16 mouse cellular contexts compared by ENCODE assay signal in the genomic region with DNA sequence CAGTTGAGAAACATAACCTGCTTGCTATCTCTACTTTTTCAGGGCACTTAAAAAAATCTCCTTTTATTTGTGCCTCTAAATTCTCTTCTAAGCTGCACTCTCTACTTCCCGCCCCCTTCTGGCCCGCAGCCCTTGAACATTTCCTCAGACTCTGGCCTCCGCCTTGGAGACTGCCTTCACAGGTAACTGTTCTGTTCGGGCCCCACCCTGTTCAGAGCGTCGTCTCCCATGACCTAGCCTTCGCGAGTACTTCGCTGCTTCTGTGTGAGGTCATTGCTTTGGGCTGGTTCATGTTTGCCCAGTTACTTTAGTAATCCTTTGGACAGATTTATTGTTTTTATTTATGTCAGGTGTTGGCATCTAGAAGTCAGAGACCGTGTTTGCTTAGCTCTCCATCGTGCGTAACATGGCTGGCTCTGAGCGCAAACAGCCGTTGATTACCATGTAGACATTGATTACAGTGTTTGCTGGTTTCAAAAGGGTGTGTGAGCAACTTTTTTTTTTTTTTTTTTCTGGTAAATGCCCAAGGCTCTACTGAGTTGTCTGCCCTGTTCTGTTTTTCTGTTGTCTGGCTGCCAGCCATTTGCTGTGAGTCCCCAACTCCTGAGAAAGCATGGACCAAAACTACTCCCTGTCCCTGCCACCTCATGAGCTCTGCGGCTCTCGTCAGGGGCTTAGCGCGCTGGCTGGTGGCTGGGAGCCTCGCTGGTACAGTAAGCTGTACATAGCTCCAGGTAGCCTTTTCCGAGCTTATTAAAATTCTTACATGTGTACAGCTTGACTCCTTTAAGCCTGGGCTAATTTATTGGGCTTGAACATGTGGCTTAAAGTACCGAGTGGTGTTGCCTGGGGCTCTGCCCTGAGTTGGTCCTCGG. TPM values are rescaled to one million over a fixed set of nuclear protein-coding genes. Genes with fewer than 3 reads are reported as not detected.
A peak's percentile ranks its signal among the peaks of the same experiment; 100 is the strongest.
DNase-seq lines count a peak whose midpoint lies in the region; ATAC-seq and TF ChIP-seq lines count a peak whose summit lies in the region.
"Had no signal": no experiment of that assay in that cellular context is flagged by ENCODE, and none has a peak within 500 bp of the region (broad histone marks: within the 10 kb centered on the region; RNA-seq: fewer than 3 reads in every experiment).

No protein-coding gene starts in this region.

- no peak for TF ChIP-seq CTCF in liver, adult 2 months (IDR thresholded peaks at IDR 0.05; ENCODE audit: low read depth, low read length)

- H3K4me2 ChIP-seq in liver, embryonic 12.5 days, result no peak overlapping the region
- H3K4me2 ChIP-seq: embryonic facial prominence, embryonic 12.5 days; heart, embryonic 13.5 days; lung, embryonic 15.5 days; midbrain, embryonic 13.5 days had no signal

- no peak for ATAC-seq in liver, embryonic 12.5 days
- ATAC-seq: midbrain, embryonic 13.5 days had no signal

- H3K79me2 ChIP-seq in liver, adult 2 months (ENCODE audit: control insufficient read depth, insufficient read depth, low read length), result peaks cover 3% of the 10 kb centered on the region; the same call in 1 of the 2 replicates

- H3K4me1 ChIP-seq in liver, adult 2 months (ENCODE audit: control insufficient read depth, insufficient read depth, low read length), result peaks cover 2% of the 10 kb centered on the region; the same call in 1 of the 2 replicates
- peaks cover 12% of the 10 kb centered on the region for H3K4me1 ChIP-seq in liver, embryonic 12.5 days
- H3K4me1 ChIP-seq: embryonic facial prominence, embryonic 12.5 days; heart, embryonic 13.5 days; lung, embryonic 15.5 days; midbrain, embryonic 13.5 days had no signal

- TF ChIP-seq POLR2A in liver, adult 2 months (IDR thresholded peaks at IDR 0.05; ENCODE audit: extremely low read depth, insufficient read depth, low read length), result no peak

- H3K4me3 ChIP-seq in liver, adult 2 months (ENCODE audit: insufficient read depth, low read depth, low read length), result no peak overlapping the region
- no peak overlapping the region for H3K4me3 ChIP-seq in liver, embryonic 12.5 days
- H3K4me3 ChIP-seq: embryonic facial prominence, embryonic 12.5 days; heart, embryonic 13.5 days; lung, embryonic 15.5 days; midbrain, embryonic 13.5 days; myocyte had no signal

- no peaks in the 10 kb centered on the region for H3K9me3 ChIP-seq in liver, embryonic 12.5 days (replicated peaks)
- H3K9me3 ChIP-seq: embryonic facial prominence, embryonic 12.5 days; heart, embryonic 13.5 days; lung, embryonic 15.5 days; midbrain, embryonic 13.5 days had no signal

- no peak overlapping the region for H3K9ac ChIP-seq in liver, adult 2 months (ENCODE audit: low read depth, low read length)
- H3K9ac ChIP-seq in liver, embryonic 12.5 days, result no peak overlapping the region
- H3K9ac ChIP-seq: embryonic facial prominence, embryonic 12.5 days; heart, embryonic 13.5 days; lung, embryonic 15.5 days; midbrain, embryonic 13.5 days had no signal

- H3K27ac ChIP-seq in liver, adult 2 months (replicated peaks; ENCODE audit: insufficient read depth, low read depth, low read length), result no peak overlapping the region
- no peak overlapping the region for H3K27ac ChIP-seq in liver, embryonic 12.5 days
- H3K27ac ChIP-seq: embryonic facial prominence, embryonic 12.5 days; heart, embryonic 13.5 days; kidney, postnatal 0 days; lung, embryonic 15.5 days; midbrain, embryonic 13.5 days had no signal

- no peaks in the 10 kb centered on the region for H3K36me3 ChIP-seq in liver, adult 2 months (ENCODE audit: control insufficient read depth, insufficient read depth, low read length)
- peaks cover 12% of the 10 kb centered on the region; the same call in 1 of the 2 replicates for H3K36me3 ChIP-seq in liver, embryonic 12.5 days
- H3K36me3 ChIP-seq: embryonic facial prominence, embryonic 12.5 days; lung, embryonic 15.5 days; midbrain, embryonic 13.5 days had no signal

- no peaks in the 10 kb centered on the region for H3K27me3 ChIP-seq in liver, adult 2 months (ENCODE audit: control insufficient read depth, insufficient read depth, low read length)
- H3K27me3 ChIP-seq in liver, embryonic 12.5 days (replicated peaks), result no peaks in the 10 kb centered on the region
- H3K27me3 ChIP-seq: embryonic facial prominence, embryonic 12.5 days; heart, embryonic 13.5 days; lung, embryonic 15.5 days; midbrain, embryonic 13.5 days had no signal

- 45% methylated on average over 22 of the region's 22 CpGs for WGBS in liver, adult 2 months
- 82% methylated on average over 22 of the region's 22 CpGs for WGBS in liver, embryonic 12.5 days (ENCODE audit: insufficient replicate concordance)
- 32% methylated on average over 22 of the region's 22 CpGs for WGBS in large intestine, adult 2 months

- DNase-seq in liver, adult 2 months (ENCODE audit: extremely low read depth, low read depth, low spot score), result peak; percentile 91
- peak; percentile 45 for DNase-seq in ES-CJ7 (ENCODE audit: low read depth, low spot score)
- DNase-seq in large intestine, adult 2 months (ENCODE audit: low read depth, low spot score), result peak; percentile 64
- peak; percentile 42 for DNase-seq in lung, postnatal 25 days (ENCODE audit: low spot score)
- no peak for DNase-seq in cerebellum, postnatal 36 days
- DNase-seq in cerebellum, adult 8-10 months, result no peak
- DNase-seq in cerebellum, postnatal 4 days (ENCODE audit: low spot score in 2 of 2), result no peak
- DNase-seq: cerebellum, postnatal 25 days had no signal

RNA-seq across cellular contexts. Expression of gene Pcbd2, which starts 6.7 kb away (rescaled TPM):
- total RNA-seq in liver, adult 2 months (2014; rRNA removed), result 36.0 and 40.7 TPM in 2 replicates
- polyA plus RNA-seq in liver, adult 2 months (2012; rRNA removed), result 32.7 and 44.9 TPM in 2 replicates
- 45.8 and 47.5 TPM in 2 replicates for polyA plus RNA-seq in liver, embryonic 12.5 days (2016; fragmentation: Nextera tagmentation; extraction: Ambion mirVana)
- polyA plus RNA-seq in large intestine, adult 2 months (2012; rRNA removed), result 28.3 and 41.6 TPM in 2 replicates

RNA-seq across cellular contexts. Expression of gene Txndc15, which starts 19.4 kb away (rescaled TPM):
- 99.1 and 101 TPM in 2 replicates for total RNA-seq in liver, adult 2 months (2014; rRNA removed)
- polyA plus RNA-seq in liver, adult 2 months (2012; rRNA removed), result 74.1 and 77.6 TPM in 2 replicates
- 32.0 and 33.5 TPM in 2 replicates for polyA plus RNA-seq in liver, embryonic 12.5 days (2016; fragmentation: Nextera tagmentation; extraction: Ambion mirVana)
- polyA plus RNA-seq in large intestine, adult 2 months (2012; rRNA removed), result 23.9 and 28.5 TPM in 2 replicates

RNA-seq across cellular contexts. Expression of gene B230219D22Rik, which starts 40.9 kb away (rescaled TPM):
- 17.1 and 23.0 TPM in 2 replicates for total RNA-seq in liver, adult 2 months (2014; rRNA removed)
- polyA plus RNA-seq in liver, adult 2 months (2012; rRNA removed), result 12.3 and 12.9 TPM in 2 replicates
- 22.8 and 23.2 TPM in 2 replicates for polyA plus RNA-seq in liver, embryonic 12.5 days (2016; fragmentation: Nextera tagmentation; extraction: Ambion mirVana)
- 12.1 and 18.5 TPM in 2 replicates for polyA plus RNA-seq in large intestine, adult 2 months (2012; rRNA removed)

RNA-seq across cellular contexts. Expression of gene Catsper3, which starts 50.5 kb away (rescaled TPM):
- total RNA-seq in liver, adult 2 months (2014; rRNA removed), result not detected in 2 replicates
- polyA plus RNA-seq in liver, adult 2 months (2012; rRNA removed), result 0.26 TPM in 1 of 2 replicates, not detected in the other
- polyA plus RNA-seq in liver, embryonic 12.5 days (2016; fragmentation: Nextera tagmentation; extraction: Ambion mirVana), result 0.13 TPM in 1 of 2 replicates, not detected in the other
- polyA plus RNA-seq in large intestine, adult 2 months (2012; rRNA removed), result 0.06 TPM in 1 of 2 replicates, not detected in the other
- total RNA-seq: granulocyte monocyte progenitor cell, adult 5-6 weeks had no signal
- polyA plus RNA-seq: embryonic facial prominence, embryonic 12.5 days; lung, embryonic 15.5 days had no signal

Comparison
In these comparisons a context has a peak if more than half of its experiments do, and no peak if none do; other contexts are left out.
1. DNase-seq: peak in liver, adult 2 months (single experiment), ES-CJ7 (single experiment), large intestine, adult 2 months (single experiment) and lung, postnatal 25 days (single experiment); none in cerebellum, postnatal 36 days (0 of 2), cerebellum, adult 8-10 months (single experiment) and cerebellum, postnatal 4 days (0 of 2).